Mouse (Mus musculus) MEL (cell line): ENCODE results near the gene Rassf8.

Source experiments
- KAT2A ChIP-seq: conservative IDR thresholded peaks from 2 replicates; pipeline ENCODE4 v1.6.1; 2012; ENCODE audit warnings: low read depth, low read length, improper control_type of control experiment, inconsistent platforms
- MAZ ChIP-seq: IDR thresholded peaks from 2 replicates; pipeline ENCODE4 v1.6.1; 2012; ENCODE audit warnings: low read depth, mild to moderate bottlenecking, inconsistent platforms, low read length, improper control_type of control experiment
- ZKSCAN1 ChIP-seq: IDR thresholded peaks from 2 replicates; pipeline ENCODE4 v1.6.1; 2012; ENCODE audit warnings: low read depth, mild to moderate bottlenecking, inconsistent platforms, low read length, improper control_type of control experiment, moderate library complexity

DNA sequence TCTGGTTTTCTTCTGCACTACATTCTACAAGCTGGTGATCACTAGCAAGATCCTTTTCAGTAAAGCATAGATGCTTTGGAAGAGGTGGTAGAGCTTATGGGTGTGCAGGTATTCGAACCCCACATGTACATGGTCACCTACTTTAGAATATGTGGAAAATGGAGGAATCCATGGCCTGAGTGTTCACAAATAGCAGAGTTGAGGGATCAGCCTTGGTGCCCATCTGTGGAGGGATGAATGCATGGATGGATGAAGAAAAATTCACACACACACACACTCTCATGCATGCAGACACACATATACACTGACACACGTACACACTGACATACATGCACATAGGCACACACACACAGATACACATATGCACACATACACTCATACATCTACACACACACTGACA lies 27.9 kb downstream of the Rassf8 start:
- TF ChIP-seq MAZ (no peak), KAT2A (no peak), ZKSCAN1 (no peak)
